14 mouse cellular contexts compared by ENCODE assay signal in the genomic region with DNA sequence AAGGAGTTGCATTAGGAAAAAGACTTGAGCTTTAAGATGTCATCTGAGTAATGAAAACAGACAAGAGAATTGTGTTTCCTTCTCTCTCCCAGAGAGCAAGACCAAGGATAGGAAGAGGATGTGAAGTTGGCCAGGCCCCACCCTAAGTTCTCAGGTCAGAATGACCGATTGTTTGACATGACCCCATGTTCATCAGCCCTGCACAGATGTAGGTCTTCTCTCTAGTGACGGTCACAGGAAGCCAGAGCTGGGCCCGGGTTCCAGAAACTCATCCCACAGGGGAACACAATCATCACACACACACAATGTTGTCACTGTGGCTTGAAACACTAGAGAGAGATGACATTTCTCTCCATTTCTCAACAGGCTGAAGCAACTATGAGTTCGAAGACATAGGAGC.
"Had no signal": no experiment of that assay in that cellular context is flagged by ENCODE, and none has a peak within 500 bp of the region (broad histone marks: within the 10 kb centered on the region; RNA-seq: fewer than 3 reads in every experiment).

No protein-coding gene starts in this region.

- H3K27me3 ChIP-seq: limb, embryonic 12.5 days; liver, embryonic 13.5 days; neural tube, embryonic 15.5 days had no signal

- H3K9ac ChIP-seq: limb, embryonic 12.5 days; liver, embryonic 13.5 days; liver, postnatal 0 days; neural tube, embryonic 15.5 days had no signal

- H3K4me2 ChIP-seq: limb, embryonic 12.5 days; liver, embryonic 13.5 days; neural tube, embryonic 15.5 days had no signal

- H3K4me3 ChIP-seq: layer of hippocampus, adult 2 months; limb, embryonic 12.5 days; liver, embryonic 13.5 days; midbrain, embryonic 10.5 days; myocyte; neural tube, embryonic 15.5 days had no signal

- H3K27ac ChIP-seq: layer of hippocampus, adult 2 months; limb, embryonic 12.5 days; liver, embryonic 13.5 days; midbrain, embryonic 10.5 days; neural tube, embryonic 15.5 days had no signal

- H3K4me1 ChIP-seq: liver, embryonic 13.5 days had no signal

- DNase-seq: kidney, postnatal 4 days; liver; liver, embryonic 13.5 days; liver, postnatal 0 days; midbrain, embryonic 14.5 days; right cerebral cortex, adult 18-20 months; right cerebral cortex, postnatal 25 days; thymus, postnatal 36 days had no signal

- H3K9me3 ChIP-seq: limb, embryonic 12.5 days; liver, embryonic 13.5 days; midbrain, embryonic 10.5 days; neural tube, embryonic 15.5 days had no signal

- H3K36me3 ChIP-seq: limb, embryonic 12.5 days; liver, embryonic 13.5 days; midbrain, embryonic 10.5 days; neural tube, embryonic 15.5 days had no signal

- ATAC-seq: intestine, postnatal 0 days; liver, postnatal 0 days had no signal
